Mouse (Mus musculus) CH12.LX (cell line): ENCODE results near the gene Usp12.

ENCODE experiments used
- CHD1 ChIP-seq: IDR thresholded peaks from 2 replicates; pipeline ENCODE4 v1.6.1; 2012; ENCODE audit warnings: low read depth, low read length, improper control_type of control experiment, inconsistent platforms
- CTCF ChIP-seq, 2 experiments: IDR thresholded peaks in 1 of 2; conservative IDR thresholded peaks in 1 of 2; 2 replicates each; pipeline ENCODE4 v1.5.1; 2011 to 2012; ENCODE audit warnings: low read depth in 2 of 2, low read length in 2 of 2, improper control_type of control experiment in 1 of 2, inconsistent platforms in 1 of 2, mild to moderate bottlenecking in 1 of 2, moderate library complexity in 1 of 2
- EP300 ChIP-seq: IDR thresholded peaks from 2 replicates; pipeline ENCODE4 v1.6.1; 2011; ENCODE audit warnings: low read length, improper control_type of control experiment
- ETS1 ChIP-seq: conservative IDR thresholded peaks from 2 replicates; pipeline ENCODE4 v1.6.1; 2012; ENCODE audit warnings: low read depth, mild to moderate bottlenecking, inconsistent platforms, low read length, improper control_type of control experiment, moderate library complexity
- HCFC1 ChIP-seq: IDR thresholded peaks from 2 replicates; pipeline ENCODE4 v1.6.1; 2012; ENCODE audit warnings: low read depth, mild to moderate bottlenecking, inconsistent platforms, low read length, improper control_type of control experiment
- IRF4 ChIP-seq: IDR thresholded peaks from 2 replicates; pipeline ENCODE4 v1.6.1; 2014; ENCODE audit warnings: low read depth, mild to moderate bottlenecking, inconsistent platforms, low read length, improper control_type of control experiment
- JUN ChIP-seq: IDR thresholded peaks from 2 replicates; pipeline ENCODE4 v1.6.1; 2011; ENCODE audit warnings: low read depth, mild to moderate bottlenecking, low read length, improper control_type of control experiment, moderate library complexity; ENCODE audit not compliant: insufficient read depth
- MAFK ChIP-seq: IDR thresholded peaks from 2 replicates; pipeline ENCODE4 v1.6.1; 2011; ENCODE audit warnings: low read length, improper control_type of control experiment; ENCODE audit not compliant: insufficient replicate concordance
- MXI1 ChIP-seq: IDR thresholded peaks from 2 replicates; pipeline ENCODE4 v1.6.1; 2011; ENCODE audit warnings: mild to moderate bottlenecking, low read depth, low read length, improper control_type of control experiment
- POLR2A ChIP-seq: IDR thresholded peaks from 2 replicates; pipeline ENCODE4 v1.6.1; 2011; ENCODE audit warnings: low read depth, mild to moderate bottlenecking, improper control_type of control experiment, low read length
- RCOR1 ChIP-seq: conservative IDR thresholded peaks from 2 replicates; pipeline ENCODE4 v1.6.1; 2012; ENCODE audit warnings: low read depth, mild to moderate bottlenecking, inconsistent platforms, low read length, improper control_type of control experiment
- TCF12 ChIP-seq: IDR thresholded peaks from 2 replicates; pipeline ENCODE4 v1.6.1; 2014; ENCODE audit warnings: low read depth, mild to moderate bottlenecking, inconsistent platforms, low read length, improper control_type of control experiment
- ZC3H11A ChIP-seq: IDR thresholded peaks from 2 replicates; pipeline ENCODE4 v1.6.1; 2012; ENCODE audit warnings: low read depth, mild to moderate bottlenecking, inconsistent platforms, low read length, improper control_type of control experiment

- TF ChIP-seq JUN (no peak), CTCF (conservative IDR thresholded peaks at IDR 0.05 in 1 of 2, IDR thresholded peaks at IDR 0.05 in 1 of 2; ENCODE audit: low read depth in 2 of 2, low read length in 2 of 2) (peak in 1 of 2 experiments; percentile 12; a peak in 1 of 4 replicates), HCFC1 (no peak), MAFK (no peak), MXI1 (no peak), RCOR1 (no peak), POLR2A (no peak), EP300 (no peak), CHD1 (no peak), ETS1 (no peak), IRF4 (no peak), ZC3H11A (no peak), TCF12 (no peak)
Observed at GRCm38 (mm10) chr5:146813421-146813820, 18.6 kb upstream of the Usp12 start.
